Mouse (Mus musculus): ENCODE data around the gene Fastk. TPM values are rescaled to one million over a fixed set of nuclear protein-coding genes. Genes with fewer than 3 reads are reported as not detected.

Fastk gene
- polyA plus RNA-seq, 1 experiment, result 91.1 TPM

- Histone ChIP-seq H3K27ac (ENCODE audit: insufficient read depth, low read length) (no peak overlapping the region), H3K4me3 (ENCODE audit: insufficient read depth, low read length) (peak overlapping the region; percentile 62), H3K4me1 (ENCODE audit: control insufficient read depth, insufficient read depth, low read length) (peaks cover 11% of the 10 kb centered on the region)
- TF ChIP-seq POLR2A (IDR thresholded peaks at IDR 0.05; ENCODE audit: low read depth, low read length), result no peak
- TF ChIP-seq CTCF (IDR thresholded peaks at IDR 0.05; ENCODE audit: borderline replicate concordance, insufficient read depth, low read length), result no peak
These were observed 8.9 kb upstream of the Fastk start for GRCm38 (mm10) chr5:24453985-24454303.

DNA sequence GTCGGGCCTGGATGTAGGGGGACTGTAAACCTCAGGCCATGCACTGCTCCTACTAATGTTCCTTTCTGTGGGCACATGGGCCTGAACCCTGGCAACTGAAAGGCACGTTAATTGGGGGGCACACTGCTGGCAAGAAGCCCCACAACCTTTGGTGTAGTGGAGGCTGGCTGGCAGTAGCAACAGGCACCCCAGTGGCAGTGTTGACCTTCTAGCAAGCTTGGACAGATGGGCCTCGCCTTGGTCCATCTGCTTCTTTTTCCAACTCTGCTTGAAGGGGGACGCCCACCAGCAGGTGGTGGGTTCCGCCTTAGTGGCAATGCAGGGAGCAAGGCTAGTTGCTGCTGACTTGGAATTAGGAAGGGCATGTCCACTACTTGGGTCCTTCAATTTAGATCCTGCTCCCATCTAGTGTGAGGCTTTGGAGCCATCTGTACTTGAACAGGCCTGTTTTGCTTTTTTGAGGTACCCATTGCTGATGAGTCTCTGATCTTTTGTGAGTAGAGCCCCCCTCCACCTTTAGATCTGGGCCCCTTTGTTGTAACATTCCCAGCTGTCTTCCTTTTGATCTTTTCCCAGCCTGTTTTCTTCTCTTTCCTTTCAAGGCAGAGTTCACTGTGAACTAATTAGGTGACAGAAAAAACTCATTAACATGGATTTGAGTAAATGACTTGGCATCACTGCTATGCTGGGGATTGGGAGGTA is 8.3 kb upstream of the Fastk start:
- TF ChIP-seq CTCF (IDR thresholded peaks at IDR 0.05; ENCODE audit: borderline replicate concordance, insufficient read depth, low read length) (no peak), POLR2A (IDR thresholded peaks at IDR 0.05; ENCODE audit: low read depth, low read length) (no peak)
- Histone ChIP-seq H3K27ac (ENCODE audit: insufficient read depth, low read length) (no peak overlapping the region), H3K4me3 (ENCODE audit: insufficient read depth, low read length) (peak overlapping the region; percentile 62), H3K4me1 (ENCODE audit: control insufficient read depth, insufficient read depth, low read length) (peaks cover 11% of the 10 kb centered on the region)

DNA sequence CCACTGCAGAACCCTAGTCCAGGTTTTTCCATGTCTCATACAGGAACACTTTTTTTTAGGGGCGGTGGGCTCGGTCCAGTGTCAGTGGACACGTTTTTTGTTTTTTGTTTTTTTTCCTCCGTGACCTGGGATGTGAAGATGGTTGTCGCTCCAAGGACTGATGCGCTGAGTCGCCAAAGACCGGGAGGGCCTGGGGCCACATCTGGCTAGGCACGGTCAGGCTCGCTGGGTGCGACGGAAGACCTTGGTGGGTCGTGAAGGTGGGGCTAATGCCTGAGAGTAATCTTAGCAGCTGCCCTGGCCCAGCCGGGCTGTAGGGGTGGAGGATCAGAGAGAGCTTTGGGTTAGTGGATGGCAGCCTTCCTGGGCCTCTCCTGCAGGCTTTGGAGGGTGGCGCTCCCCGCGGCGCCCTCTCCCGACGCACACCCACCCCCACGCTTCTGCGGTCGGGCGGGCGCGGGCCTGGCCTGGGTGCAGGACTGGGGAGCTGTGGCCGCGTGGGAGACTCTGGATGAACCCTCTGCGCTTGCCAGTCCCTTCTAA is 7.7 kb upstream of the Fastk start:
- Histone ChIP-seq H3K4me3 (ENCODE audit: insufficient read depth, low read length) (peak overlapping the region; percentile 62), H3K27ac (ENCODE audit: insufficient read depth, low read length) (peak overlapping the region; percentile 1; the same call in 1 of the 2 replicates), H3K4me1 (ENCODE audit: control insufficient read depth, insufficient read depth, low read length) (peaks cover 11% of the 10 kb centered on the region)
- TF ChIP-seq CTCF (IDR thresholded peaks at IDR 0.05; ENCODE audit: borderline replicate concordance, insufficient read depth, low read length) (no peak), POLR2A (IDR thresholded peaks at IDR 0.05; ENCODE audit: low read depth, low read length) (no peak)

GRCm38 (mm10) chr5:24452030-24452690 is 7.1 kb upstream of the Fastk start, which contains the start of gene Agap3:
Agap3 (plus strand) TSS chr5:24452177.
- peaks cover 11% of the 10 kb centered on the region for H3K4me1 ChIP-seq (ENCODE audit: control insufficient read depth, insufficient read depth, low read length)
- TF ChIP-seq POLR2A (IDR thresholded peaks at IDR 0.05; ENCODE audit: low read depth, low read length) (no peak), CTCF (IDR thresholded peaks at IDR 0.05; ENCODE audit: borderline replicate concordance, insufficient read depth, low read length) (no peak)
- peak within 1 kb of the TSS; percentile 48 for H3K27ac ChIP-seq (ENCODE audit: insufficient read depth, low read length)
- peak within 1 kb of the TSS; percentile 62 for H3K4me3 ChIP-seq (ENCODE audit: insufficient read depth, low read length)

- no peak for TF ChIP-seq CTCF (IDR thresholded peaks at IDR 0.05; ENCODE audit: borderline replicate concordance, insufficient read depth, low read length)
- peak; percentile 83 for TF ChIP-seq POLR2A (IDR thresholded peaks at IDR 0.05; ENCODE audit: low read depth, low read length)
- peak overlapping the region; percentile 48 for H3K27ac ChIP-seq (ENCODE audit: insufficient read depth, low read length)
- H3K4me1 ChIP-seq (ENCODE audit: control insufficient read depth, insufficient read depth, low read length), result peaks cover 11% of the 10 kb centered on the region
- H3K4me3 ChIP-seq (ENCODE audit: insufficient read depth, low read length), result peak overlapping the region; percentile 35
These were observed 6.4 kb upstream of the Fastk start for GRCm38 (mm10) chr5:24451264-24452029.

DNA sequence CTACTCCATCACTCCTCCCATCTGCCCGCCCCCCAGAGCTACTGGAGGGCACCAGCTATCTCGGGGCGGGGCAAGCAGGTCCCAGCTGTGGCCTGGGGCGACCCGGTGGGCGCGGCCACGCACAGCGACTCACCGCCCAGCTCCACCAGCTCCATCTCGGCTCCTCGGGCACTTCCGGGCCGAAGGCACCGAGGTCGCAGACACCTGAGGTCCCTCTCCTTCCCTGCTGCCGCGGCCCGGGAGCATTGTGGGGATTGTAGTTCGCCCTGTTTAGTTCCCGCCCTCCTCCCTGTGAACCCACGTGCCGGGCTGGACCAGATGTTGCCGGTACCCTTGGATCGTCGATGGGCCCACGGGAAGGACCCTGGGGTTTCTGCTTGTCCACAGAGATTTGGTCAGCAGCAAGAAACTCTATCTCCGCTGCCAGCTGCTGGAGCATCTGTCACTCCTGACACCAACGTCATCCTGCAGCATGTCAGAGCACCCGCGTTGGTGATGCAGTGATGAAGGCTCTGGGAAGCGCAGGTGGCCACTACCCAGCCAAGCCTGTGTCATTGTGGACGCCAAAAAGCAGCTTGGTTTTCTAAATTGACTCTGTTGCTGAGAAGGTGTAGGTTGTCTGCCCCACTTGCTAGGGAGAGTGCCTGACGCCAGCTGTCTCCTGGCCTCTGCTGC is 2.7 kb upstream of the Fastk start, which contains the start of gene Tmub1:
Gene Tmub1 (minus strand): TSS at position 231 of the 675 bp plus-strand sequence.
- H3K27ac ChIP-seq (ENCODE audit: insufficient read depth, low read length), result no peak within 1 kb of the TSS
- TF ChIP-seq CTCF (IDR thresholded peaks at IDR 0.05; ENCODE audit: borderline replicate concordance, insufficient read depth, low read length) (no peak), POLR2A (IDR thresholded peaks at IDR 0.05; ENCODE audit: low read depth, low read length) (peak; percentile 22; the same call in 1 of the 2 replicates)
- peak within 1 kb of the TSS; percentile 43 for H3K4me3 ChIP-seq (ENCODE audit: insufficient read depth, low read length)
- H3K4me1 ChIP-seq (ENCODE audit: control insufficient read depth, insufficient read depth, low read length), result peaks cover 4% of the 10 kb centered on the region; the same call in 1 of the 2 replicates

DNA sequence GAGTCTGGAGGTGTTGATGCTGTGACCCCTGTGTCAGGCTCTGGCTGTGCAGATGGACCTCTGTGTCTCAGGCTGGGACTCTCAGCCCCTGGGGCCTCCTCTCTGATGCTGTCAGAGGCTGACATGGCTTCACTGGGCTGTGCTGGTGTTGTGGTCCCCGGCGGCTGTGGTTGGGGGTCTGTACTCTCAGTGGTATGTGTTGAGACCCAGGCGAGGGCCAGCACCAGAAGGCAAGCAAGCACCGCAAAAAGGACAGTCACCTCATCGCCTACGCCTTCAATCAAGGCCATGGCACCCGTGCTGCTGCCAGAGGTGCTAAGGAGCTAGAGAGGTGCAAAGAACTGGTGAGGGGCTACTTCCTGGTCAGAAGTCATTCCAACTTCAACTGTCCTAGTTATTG is 1.5 kb upstream of the Fastk start:
- Histone ChIP-seq H3K4me3 (ENCODE audit: insufficient read depth, low read length) (no peak overlapping the region), H3K27ac (ENCODE audit: insufficient read depth, low read length) (no peak overlapping the region), H3K4me1 (ENCODE audit: control insufficient read depth, insufficient read depth, low read length) (peaks cover 4% of the 10 kb centered on the region; the same call in 1 of the 2 replicates)
- no peak for TF ChIP-seq POLR2A (IDR thresholded peaks at IDR 0.05; ENCODE audit: low read depth, low read length)
- no peak for TF ChIP-seq CTCF (IDR thresholded peaks at IDR 0.05; ENCODE audit: borderline replicate concordance, insufficient read depth, low read length)

DNA sequence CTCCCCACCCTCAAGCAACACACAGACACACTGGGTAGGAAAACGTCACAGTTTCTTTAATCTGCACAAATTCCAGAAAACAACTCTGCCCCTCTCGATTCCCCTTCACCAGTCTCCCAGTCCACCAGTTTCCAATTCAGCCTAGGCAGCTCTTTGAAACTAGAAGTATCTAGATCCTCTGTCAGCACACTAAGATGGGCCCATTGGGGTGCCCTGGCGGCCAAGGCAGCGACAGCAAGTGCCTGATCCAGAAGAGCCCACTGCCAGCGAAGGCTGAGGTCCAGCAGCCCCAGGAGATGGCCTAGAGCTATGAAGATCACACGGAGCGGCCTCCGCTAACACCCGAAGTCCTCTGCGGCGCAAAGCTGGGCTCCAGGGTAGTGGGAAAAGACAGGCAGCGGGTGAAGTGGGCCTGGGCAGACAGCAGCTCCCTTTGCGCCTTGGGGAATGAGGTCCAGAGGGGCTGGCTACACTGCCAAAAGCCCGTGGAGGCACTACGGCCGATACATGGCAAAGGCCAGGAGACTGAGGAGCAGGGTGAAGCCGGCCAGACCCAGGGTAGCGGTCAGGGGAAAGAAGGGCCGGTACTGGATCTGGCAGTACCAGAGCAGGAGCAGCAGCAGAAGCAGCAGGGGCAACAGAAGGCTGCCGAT is 467 bp upstream of the Fastk start:
- Histone ChIP-seq H3K27ac (ENCODE audit: insufficient read depth, low read length) (peak overlapping the region; percentile 28; the same call in 1 of the 2 replicates), H3K4me3 (ENCODE audit: insufficient read depth, low read length) (peak overlapping the region; percentile 40)

More for the DNA sequence above, 467 bp upstream of the Fastk start:
- peaks cover 4% of the 10 kb centered on the region; the same call in 1 of the 2 replicates for H3K4me1 ChIP-seq (ENCODE audit: control insufficient read depth, insufficient read depth, low read length)
- TF ChIP-seq POLR2A (IDR thresholded peaks at IDR 0.05; ENCODE audit: low read depth, low read length), result no peak
- no peak for TF ChIP-seq CTCF (IDR thresholded peaks at IDR 0.05; ENCODE audit: borderline replicate concordance, insufficient read depth, low read length)
